Mouse (Mus musculus) midbrain, embryonic 11.5 days (tissue): ENCODE data around the gene Olfr298. TPM values are rescaled to one million over a fixed set of nuclear protein-coding genes. Genes with fewer than 3 reads are reported as not detected.

ENCODE experiments used
- ATAC-seq: fragments of 200-750 bp; cut with Nextera tagmentation; 2 replicates; pipeline ENCODE4 v1.8.0; 2017; ENCODE audit warnings: moderate TSS enrichment, moderate library complexity; ENCODE audit not compliant: low FRiP score
- DNase-seq: peaks from one replicate; pipeline ENCODE4 v3.0.0; 2015; ENCODE audit warnings: low spot score; ENCODE audit errors: missing footprints
- H3K27ac ChIP-seq: fragments of 300-500 bp; sonication (generic); 2 replicates; pipeline ENCODE4 v1.5.1; 2014; ENCODE audit warnings: low read depth, low read length
- H3K27me3 ChIP-seq: fragments of 300-500 bp; sonication (generic); 2 replicates; pipeline ENCODE4 v1.6.1; 2014; ENCODE audit warnings: mild to moderate bottlenecking, low read length, moderate library complexity, mixed read lengths; ENCODE audit not compliant: control insufficient read depth, insufficient read depth
- H3K36me3 ChIP-seq: fragments of 300-500 bp; sonication (generic); 2 replicates; pipeline ENCODE4 v1.6.1; 2014; ENCODE audit warnings: mild to moderate bottlenecking, low read length, moderate library complexity, mixed read lengths; ENCODE audit not compliant: control insufficient read depth, insufficient read depth
- H3K4me1 ChIP-seq: fragments of 300-500 bp; sonication (generic); 2 replicates; pipeline ENCODE4 v1.6.1; 2014; ENCODE audit warnings: low read length; ENCODE audit not compliant: control insufficient read depth, insufficient read depth
- H3K4me2 ChIP-seq: fragments of 300-500 bp; sonication (generic); 2 replicates; pipeline ENCODE4 v1.6.1; 2014; ENCODE audit warnings: mild to moderate bottlenecking, moderate library complexity
- H3K4me3 ChIP-seq: fragments of 300-500 bp; sonication (generic); 2 replicates; pipeline ENCODE4 v1.5.1; 2014; ENCODE audit warnings: low read depth, low read length
- H3K9ac ChIP-seq: fragments of 300-500 bp; sonication (generic); 2 replicates; pipeline ENCODE4 v1.6.1; 2014; ENCODE audit warnings: low read length
- H3K9me3 ChIP-seq: fragments of 300-500 bp; sonication (generic); 2 replicates; pipeline ENCODE4 v1.6.1; 2016; ENCODE audit warnings: low read length; ENCODE audit not compliant: control insufficient read depth
- WGBS: fragments of 180-500 bp; shearing (Covaris S2); extraction: QIAGEN DNeasy Blood & Tissue Kit; methylation state at CpG from one replicate; pipeline ENCODE4 v1.1.7; 2014; 5-methylcytosine and 5-hydroxymethylcytosine counted together
- polyA plus RNA-seq: library from polyadenylated mRNA; unstranded; fragments of >200 nt; fragmentation: Nextera tagmentation; extraction: Ambion mirVana; gene quantifications from 2 replicates; pipeline ENCODE4 v1.2.1, GENCODE M21; 2014

The Olfr298 gene
- polyA plus RNA-seq, result not detected in 2 replicates

DNA sequence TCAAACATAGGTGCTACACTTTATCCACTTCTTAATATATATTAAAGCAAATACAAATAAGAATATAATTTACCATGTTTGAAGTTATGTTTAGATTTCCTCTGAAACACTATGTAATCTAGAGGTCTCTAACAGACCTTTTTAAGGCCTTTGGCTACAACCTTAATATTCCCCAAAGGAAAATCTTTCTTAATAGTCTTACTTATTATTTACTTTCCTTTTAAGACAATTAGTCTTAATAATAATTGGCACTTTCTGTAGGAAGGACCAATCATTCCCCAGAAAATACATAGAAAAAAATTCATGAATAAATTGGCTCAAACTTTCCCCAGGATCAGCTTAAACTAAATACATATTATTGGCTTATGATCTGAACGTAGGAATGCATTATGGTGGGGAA, at the start of gene Olfr298:
Gene Olfr298, minus strand, starts transcription at position 101 of the 400 bp plus-strand sequence.
- H3K4me1 ChIP-seq, result no peaks in the 10 kb centered on the region
- no peak within 1 kb of the TSS for H3K4me3 ChIP-seq
- no peak within 1 kb of the TSS for H3K27ac ChIP-seq
- whole genome bisulfite sequencing, result 77% methylated on average over 1 of the region's 1 CpGs
- H3K36me3 ChIP-seq, result no peaks in the 10 kb centered on the region
- ATAC-seq, result no peak
- no peak for DNase-seq
- no peak within 1 kb of the TSS for H3K4me2 ChIP-seq
- H3K9ac ChIP-seq, result no peak within 1 kb of the TSS
- no peaks in the 10 kb centered on the region for H3K9me3 ChIP-seq
- no peaks in the 10 kb centered on the region for H3K27me3 ChIP-seq

DNA sequence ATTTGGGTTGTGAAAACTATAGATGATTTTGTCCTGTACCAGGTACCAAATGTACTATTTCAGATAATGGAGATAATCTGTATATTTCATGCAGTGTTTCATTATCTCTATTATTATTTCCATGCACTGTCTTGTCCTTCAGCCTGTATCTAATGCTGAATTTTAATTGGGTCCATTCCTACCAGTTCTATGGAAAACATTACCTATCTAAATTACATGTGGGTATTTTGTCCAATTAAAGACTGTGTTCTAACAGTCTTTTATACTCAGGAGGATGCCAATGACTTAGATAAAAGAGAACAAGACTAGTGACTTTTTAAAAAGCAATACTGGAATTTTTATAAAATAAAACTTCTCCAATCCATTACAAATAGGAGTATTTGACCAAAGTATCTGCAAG, 27.4 kb upstream of the Olfr298 start, which contains the start of gene Olfr297:
Gene Olfr297, plus strand, starts transcription at position 301 of the 400 bp plus-strand sequence.
- no peaks in the 10 kb centered on the region for H3K9me3 ChIP-seq
- no peaks in the 10 kb centered on the region for H3K27me3 ChIP-seq
- ATAC-seq (no peak), DNase-seq (no peak)
- no peak within 1 kb of the TSS for H3K9ac ChIP-seq
- no peak within 1 kb of the TSS for H3K4me3 ChIP-seq
- H3K27ac ChIP-seq, result no peak within 1 kb of the TSS
- H3K4me2 ChIP-seq, result no peak within 1 kb of the TSS
- H3K36me3 ChIP-seq, result no peaks in the 10 kb centered on the region
- no peaks in the 10 kb centered on the region for H3K4me1 ChIP-seq

DNA sequence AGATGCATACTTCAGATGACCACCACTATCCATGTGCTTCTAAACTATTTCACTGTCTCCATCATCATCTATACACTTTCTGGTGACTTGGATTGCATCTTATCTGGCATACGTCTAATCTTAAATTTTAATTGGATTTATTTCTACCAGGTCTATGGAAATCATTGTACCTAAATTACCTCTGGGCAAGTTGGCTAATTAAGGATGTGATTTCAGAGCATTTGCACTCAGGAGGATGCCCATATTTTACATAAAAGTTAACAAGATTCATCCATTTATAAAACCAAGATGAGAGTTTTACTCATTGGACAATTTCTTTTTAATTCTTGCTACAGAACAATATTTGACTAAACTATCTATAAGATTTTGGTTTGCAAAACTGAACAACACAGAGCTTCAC, 32.7 kb downstream of the Olfr298 start, which contains the start of gene Olfr299:
Gene Olfr299, plus strand, starts transcription at position 301 of the 400 bp plus-strand sequence.
- no peak for DNase-seq
- Histone ChIP-seq H3K27me3 (no peaks in the 10 kb centered on the region), H3K4me2 (no peak within 1 kb of the TSS), H3K9ac (no peak within 1 kb of the TSS), H3K36me3 (no peaks in the 10 kb centered on the region), H3K4me1 (no peaks in the 10 kb centered on the region), H3K9me3 (no peaks in the 10 kb centered on the region), H3K4me3 (no peak within 1 kb of the TSS), H3K27ac (no peak within 1 kb of the TSS)
- WGBS, result 95% methylated on average over 1 of the region's 1 CpGs
- ATAC-seq, result no peak

Other genes starting within 250 kb of the Olfr298 start
- not detected in 2 replicates for gene Vmn2r76, start 246.2 kb downstream of the Olfr298 start, polyA plus RNA-seq
- gene Olfr310, start 215.3 kb downstream of the Olfr298 start, polyA plus RNA-seq, result not detected in 2 replicates
- gene Olfr309, start 178.8 kb downstream of the Olfr298 start, polyA plus RNA-seq, result not detected in 2 replicates
- not detected in 2 replicates for gene Olfr308, start 166.9 kb downstream of the Olfr298 start, polyA plus RNA-seq
- gene Olfr307, start 154.9 kb downstream of the Olfr298 start, polyA plus RNA-seq, result not detected in 2 replicates
- gene Olfr305, start 125.6 kb downstream of the Olfr298 start, polyA plus RNA-seq, result not detected in 2 replicates
- not detected in 2 replicates for gene Olfr304, start 105.8 kb downstream of the Olfr298 start, polyA plus RNA-seq
- gene Olfr303, start 94.7 kb downstream of the Olfr298 start, polyA plus RNA-seq, result not detected in 2 replicates
- not detected in 2 replicates for gene Olfr301, start 88.6 kb downstream of the Olfr298 start, polyA plus RNA-seq
- not detected in 2 replicates for gene Olfr299, start 32.6 kb downstream of the Olfr298 start, polyA plus RNA-seq
- gene Olfr297, start 27.5 kb upstream of the Olfr298 start, polyA plus RNA-seq, result not detected in 2 replicates
- gene Olfr295, start 91.4 kb upstream of the Olfr298 start, polyA plus RNA-seq, result not detected in 2 replicates
- gene Olfr294, start 124.2 kb upstream of the Olfr298 start, polyA plus RNA-seq, result not detected in 2 replicates
- gene Olfr293, start 156.6 kb upstream of the Olfr298 start, polyA plus RNA-seq, result not detected in 2 replicates
- not detected in 2 replicates for gene Olfr292, start 195.8 kb upstream of the Olfr298 start, polyA plus RNA-seq